Mouse (Mus musculus) regulatory T cell (primary cell): ENCODE data around the gene Otub2.

Experiments
- in situ Hi-C: fragments of 300-600 bp; cut with MboI, MseI; formaldehyde crosslinking; loops from one replicate; pipeline ENCODE4 v1.15.1; 2025; ENCODE audit warnings: high pct_unique_total_duplicates

Otub2 gene

DNA sequence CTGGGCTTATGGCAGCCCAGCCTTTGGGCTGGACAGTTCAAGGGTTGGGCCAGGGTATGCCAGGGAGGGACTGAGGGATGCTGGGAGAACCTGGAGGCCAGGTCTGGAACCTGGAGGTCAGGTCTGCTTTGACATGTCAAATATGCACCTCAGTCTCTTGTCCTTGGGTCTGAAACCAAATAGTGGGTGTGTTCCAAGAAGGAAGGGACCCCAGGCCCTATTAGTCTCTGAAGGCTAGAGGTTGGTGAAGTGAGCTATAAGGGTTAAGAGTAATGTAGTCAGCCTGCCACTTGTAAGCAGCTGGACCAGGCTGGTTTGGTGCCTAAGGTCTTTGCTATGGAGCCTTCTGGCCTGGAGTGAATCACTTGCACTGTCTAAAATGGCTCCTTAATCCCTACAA, 46.4 kb downstream of the Otub2 start:
- in situ Hi-C loops: loop anchor here (25.0 kb wide), 1 partner anchor 1577 kb away; the partner anchor contains the start of gene Syne3

DNA sequence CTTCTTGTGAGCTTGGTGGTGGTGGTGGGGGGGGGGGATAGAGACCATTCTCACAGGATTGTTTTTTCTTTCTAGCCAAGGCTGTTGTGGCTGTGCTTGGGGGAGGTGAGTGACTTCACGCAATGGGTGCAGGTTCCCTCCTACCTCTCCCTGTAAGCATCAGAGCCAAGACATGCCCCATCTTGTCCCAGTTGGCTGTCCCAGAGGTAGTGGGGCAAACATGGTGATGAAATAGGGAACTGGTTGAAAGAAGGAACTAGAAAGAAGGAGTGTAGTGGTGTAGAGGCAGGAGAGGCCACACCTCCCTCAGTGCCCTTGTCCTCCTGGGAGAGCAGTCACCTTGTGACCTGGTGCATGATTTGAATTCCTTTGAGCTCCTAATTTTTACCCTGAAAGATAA, 49.1 kb downstream of the Otub2 start:
- in situ Hi-C loops: loop anchor here (25.0 kb wide), 1 partner anchor 1575 kb away; the partner anchor contains the start of gene Syne3

- in situ Hi-C loops: loop anchor here (25.0 kb wide), 1 partner anchor 1569 kb away; the partner anchor contains the start of gene Syne3
These were observed 55.0 kb downstream of the Otub2 start, which contains the start of gene Ifi27l2a for GRCm38 (mm10) chr12:103443524-103443923. TSS of gene Ifi27l2a (minus strand) at chr12:103443680.

- in situ Hi-C loops: loop anchor here (25.0 kb wide), 1 partner anchor 1568 kb away; the partner anchor contains the start of gene Syne3
These were observed 55.8 kb downstream of the Otub2 start for GRCm38 (mm10) chr12:103444261-103444660.

GRCm38 (mm10) chr12:103445060-103445459, 56.6 kb downstream of the Otub2 start:
- in situ Hi-C loops: loop anchor here (25.0 kb wide), 1 partner anchor 1567 kb away; the partner anchor contains the start of gene Syne3

DNA sequence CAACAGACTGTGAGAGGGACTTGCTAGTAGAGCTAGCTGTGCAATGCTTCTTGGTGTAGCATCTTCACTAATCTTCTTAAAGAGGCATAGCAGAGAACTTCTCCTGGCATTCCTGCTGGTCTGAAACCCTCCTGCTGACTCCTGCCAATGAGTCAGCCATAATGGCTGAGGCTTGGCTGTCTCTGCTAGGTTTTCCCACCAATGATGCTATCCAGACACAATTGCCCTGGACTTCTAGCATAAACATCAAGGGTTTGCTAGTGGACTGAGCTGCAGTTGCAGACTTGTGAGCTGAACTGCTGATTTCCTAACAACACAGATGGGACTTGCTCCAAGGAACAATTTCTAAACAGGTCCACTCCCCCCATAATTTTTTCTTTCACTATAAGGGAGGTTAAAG, 64.9 kb downstream of the Otub2 start:
- in situ Hi-C loops: no loop called here
